ENCODE assay signal across 8 mouse cellular contexts in the genomic region with DNA sequence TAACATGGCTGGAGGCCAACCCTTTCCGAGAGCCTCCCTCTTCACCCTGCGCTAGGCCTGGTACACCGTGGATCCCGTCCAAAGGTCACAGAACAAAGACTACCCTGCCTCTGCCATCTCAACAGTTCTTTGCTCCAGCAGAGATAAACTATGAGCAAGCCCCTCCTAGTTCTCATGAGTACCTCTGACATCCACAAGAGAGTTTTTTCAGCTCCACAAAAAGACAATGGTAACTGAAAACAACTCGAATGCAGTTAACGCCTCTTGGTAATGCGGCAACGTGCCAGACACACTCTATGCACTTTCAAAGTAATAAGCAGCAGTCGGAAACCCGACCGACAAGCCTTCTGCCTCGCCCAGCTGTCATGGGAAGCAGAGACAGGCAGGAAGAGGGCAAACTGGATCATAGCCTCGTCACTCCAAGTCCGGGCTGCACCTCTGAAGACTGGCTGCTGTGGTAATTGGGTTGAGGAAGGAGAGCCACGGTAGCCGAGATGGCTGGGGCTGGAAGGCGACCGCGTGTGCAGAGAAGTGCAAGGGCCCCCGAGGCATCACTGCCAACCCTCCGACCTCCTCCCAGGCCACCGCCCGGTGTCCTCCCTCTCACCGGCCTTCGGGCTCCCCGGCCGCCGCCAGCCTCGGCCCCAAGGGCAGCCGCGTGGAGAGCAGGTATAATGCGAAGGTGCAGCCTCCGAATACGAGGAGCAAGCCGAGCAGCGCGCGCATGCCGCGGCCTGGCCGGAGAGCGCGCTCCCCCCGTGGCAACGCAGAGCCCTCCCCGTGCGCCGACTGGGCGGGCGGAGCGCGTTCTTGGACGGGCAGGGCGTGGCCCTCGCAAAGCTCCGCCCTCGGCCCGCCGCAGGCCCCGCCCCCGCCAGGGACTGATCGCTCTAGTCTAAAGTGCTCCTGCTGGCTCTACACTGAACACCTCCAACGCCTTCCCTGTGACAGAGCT. TPM values are rescaled to one million over a fixed set of nuclear protein-coding genes. Genes with fewer than 3 reads are reported as not detected.
DNase-seq lines count a peak whose midpoint lies in the region; ATAC-seq and TF ChIP-seq lines count a peak whose summit lies in the region.

Gene Tmem41a (minus strand): TSS at position 792 of the 955 bp plus-strand sequence.

- H3K4me1 ChIP-seq in hindbrain, postnatal 0 days (ENCODE audit: insufficient read depth, low read length) = 0 out of 2 replicates have a peak, but pooled peaks cover 8% of the 10 kb centered on the region

- H3K4me2 ChIP-seq in hindbrain, postnatal 0 days (ENCODE audit: low read depth, low read length) = peak within 1 kb of the TSS; percentile 71

- H3K27me3 ChIP-seq in hindbrain, postnatal 0 days (ENCODE audit: insufficient read depth, low read length) = no peaks in the 10 kb centered on the region

- no peaks in the 10 kb centered on the region for H3K9me3 ChIP-seq in hindbrain, postnatal 0 days (ENCODE audit: low read length)

- WGBS in hindbrain, postnatal 0 days = under 1% methylated on average over 63 of the region's 63 CpGs

- peak; percentile 88 for ATAC-seq in common myeloid progenitor, adult 5-6 weeks (replicated peaks; ENCODE audit: low read depth, poor library complexity, severe bottlenecking)
- ATAC-seq in hindbrain, postnatal 0 days = peak; percentile 97
- peak; percentile 96 for ATAC-seq in megakaryocyte, adult 5-6 weeks (ENCODE audit: poor library complexity, severe bottlenecking)

- H3K27ac ChIP-seq in gastrocnemius, adult 2 months = peak within 1 kb of the TSS; percentile 91
- peak within 1 kb of the TSS; percentile 85 for H3K27ac ChIP-seq in hindbrain, postnatal 0 days
- H3K27ac ChIP-seq in left cerebral cortex, adult 2 months = peak within 1 kb of the TSS; percentile 73

- H3K9ac ChIP-seq in hindbrain, postnatal 0 days (replicated peaks; ENCODE audit: low read length) = peak within 1 kb of the TSS; percentile 68

- no peak for TF ChIP-seq CTCF in gastrocnemius, adult 2 months (IDR thresholded peaks at IDR 0.05)
- TF ChIP-seq CTCF in hindbrain, postnatal 0 days (IDR thresholded peaks at IDR 0.05; ENCODE audit: low read depth) = peak; percentile 32
- peak; percentile 15 for TF ChIP-seq CTCF in left cerebral cortex, adult 2 months (IDR thresholded peaks at IDR 0.05)

- no peaks in the 10 kb centered on the region for H3K36me3 ChIP-seq in hindbrain, postnatal 0 days (ENCODE audit: insufficient read depth, low read length)

- intact Hi-C loops in gastrocnemius, adult 2 months (cut with DNase I) = loop anchor here (5.0 kb wide), 1 partner anchor 60 kb away; the partner anchor contains the start of gene Senp2
- intact Hi-C loops in left cerebral cortex, adult 2 months (cut with DNase I) = no loop called here

- peak within 1 kb of the TSS; percentile 85 for H3K4me3 ChIP-seq in gastrocnemius, adult 2 months
- peak within 1 kb of the TSS; percentile 73 for H3K4me3 ChIP-seq in hindbrain, postnatal 0 days (ENCODE audit: low read length)
- peak within 1 kb of the TSS; percentile 63 for H3K4me3 ChIP-seq in left cerebral cortex, adult 2 months

- DNase-seq in ZHBTc4 (ENCODE audit: low read depth, low spot score) = peak; percentile 96
- peak; percentile 93 for DNase-seq in gastrocnemius, adult 2 months
- peak; percentile 92 for DNase-seq in hindbrain, postnatal 0 days (ENCODE audit: low spot score)
- DNase-seq in left cerebral cortex, adult 2 months (ENCODE audit: extremely low spot score in 1 of 2, low spot score in 2 of 2) = peak; percentile 90 to 92
- DNase-seq in right cerebral cortex, adult 2 months (ENCODE audit: low spot score in 2 of 2) = peak; percentile 87 to 91
- peak; percentile 90 for DNase-seq in urinary bladder, postnatal 14 days (ENCODE audit: low spot score)

RNA-seq across cellular contexts. Expression of gene Tmem41a, which starts in this region (rescaled TPM):
- total RNA-seq in common myeloid progenitor, adult 5-6 weeks (2017) = 10.4 and 17.9 TPM in 2 replicates
- total RNA-seq in gastrocnemius, adult 2 months (2021) = 1 to 10 TPM; 3.6 to 4.9 TPM
- 28.8 and 38.3 TPM in 2 replicates for total RNA-seq in hindbrain, postnatal 0 days (2014; rRNA removed)
- 54.9 and 55.5 TPM in 2 replicates for polyA plus RNA-seq in hindbrain, postnatal 0 days (2015; fragmentation: Nextera tagmentation; extraction: Ambion mirVana)
- total RNA-seq in left cerebral cortex, adult 2 months (2021) = 10 to 100 TPM; 14.0 TPM
- total RNA-seq in megakaryocyte, adult 5-6 weeks (2015) = 7.9 and 8.0 TPM in 2 replicates
- total RNA-seq in megakaryocyte, adult 5-6 weeks (2017) = 3.0 and 4.1 TPM in 2 replicates

Comparison
In these comparisons a context has a peak if more than half of its experiments do, and no peak if none do; other contexts are left out.
1. Peak in every context shown above with its lines: DNase-seq, ATAC-seq, H3K4me3 ChIP-seq and H3K27ac ChIP-seq.